Mouse (Mus musculus): ENCODE results near the gene Ffar1.
"Not testable (repeated sequence)": the region's sequence is repeated elsewhere in the genome, so short reads cannot be mapped to it uniquely, and the experiment has no call there.

The Ffar1 gene

GRCm38 (mm10) chr7:30847386-30847785 is 14.0 kb downstream of the Ffar1 start:
- DNase-seq = no peak

DNA sequence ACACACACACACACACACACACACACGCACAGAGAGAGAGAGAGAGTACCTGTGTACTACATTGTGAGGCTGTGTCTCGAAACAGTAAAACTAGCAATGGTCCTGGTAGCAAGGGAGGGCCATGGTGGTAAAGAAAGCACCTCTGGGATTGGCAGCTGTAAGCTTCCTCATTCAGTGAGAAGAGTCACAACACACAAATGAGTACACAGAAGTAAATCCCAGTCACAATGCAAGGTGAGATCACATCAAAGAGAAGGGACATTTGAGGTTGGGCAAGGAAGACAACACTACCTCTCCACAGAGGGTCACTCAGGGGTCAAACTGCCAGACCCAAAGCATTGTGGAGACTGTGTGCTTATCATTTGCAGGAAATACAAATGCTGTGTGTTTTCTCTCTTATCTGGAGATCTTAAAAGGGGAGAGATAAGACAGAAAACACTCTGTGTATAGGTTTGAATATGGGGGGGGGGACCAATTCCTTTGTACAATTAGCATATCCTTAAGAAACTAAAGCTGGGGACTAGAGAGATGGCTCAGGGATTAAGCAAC is 14.8 kb downstream of the Ffar1 start:
- no peak for DNase-seq

- DNase-seq = no peak
Measured at GRCm38 (mm10) chr7:30844676-30845297, 16.6 kb downstream of the Ffar1 start.

DNA sequence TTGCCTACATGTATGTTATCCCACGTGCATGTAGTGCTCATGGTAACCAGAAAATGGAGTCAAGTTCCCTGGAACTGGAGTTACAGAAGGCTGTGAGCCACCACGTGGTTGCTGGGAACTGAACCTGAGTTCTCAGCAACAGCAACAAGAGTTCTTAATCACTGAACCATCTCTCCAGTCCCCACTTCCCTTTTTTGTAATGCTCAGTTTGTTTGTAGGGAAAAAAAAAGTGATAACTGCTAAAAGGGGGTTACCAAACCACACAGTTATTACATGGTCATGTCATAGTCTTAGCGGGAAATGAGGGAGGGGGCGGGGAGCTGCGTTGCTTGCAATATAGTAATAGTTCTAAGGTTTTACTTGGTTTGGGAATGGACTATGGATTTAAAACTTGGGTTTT is 19.3 kb downstream of the Ffar1 start:
- DNase-seq = no peak

DNA sequence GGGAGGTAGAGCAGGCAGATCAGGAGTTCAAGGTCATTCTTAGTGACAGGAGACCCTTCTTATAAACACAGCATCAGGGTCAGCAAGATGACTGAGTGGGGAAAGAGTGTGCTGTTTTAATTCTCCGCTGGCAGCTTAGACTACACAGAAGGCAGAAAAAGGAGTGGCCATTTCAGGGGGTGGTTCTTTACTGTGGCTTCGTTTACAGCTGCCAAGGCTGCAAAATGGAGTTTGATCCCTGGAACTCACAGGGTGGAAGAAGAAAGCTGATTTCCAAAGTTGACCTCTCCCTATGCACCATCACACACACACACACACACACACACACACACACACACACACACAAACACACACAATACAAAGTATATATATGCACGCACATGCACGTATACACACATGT is 20.0 kb downstream of the Ffar1 start:
- DNase-seq = no peak

GRCm38 (mm10) chr7:30840306-30840705 is 21.1 kb downstream of the Ffar1 start:
- no peak for DNase-seq

GRCm38 (mm10) chr7:30837277-30837676 is 24.1 kb downstream of the Ffar1 start:
- no peak for DNase-seq

- not testable (repeated sequence) for DNase-seq
Measured at GRCm38 (mm10) chr7:30832684-30833083, 28.7 kb downstream of the Ffar1 start.

- no peak for DNase-seq
Measured at GRCm38 (mm10) chr7:30832261-30832660, 29.1 kb downstream of the Ffar1 start.

GRCm38 (mm10) chr7:30829428-30829827 is 31.9 kb downstream of the Ffar1 start:
- DNase-seq = no peak

- DNase-seq = not testable (repeated sequence)
Measured at GRCm38 (mm10) chr7:30828871-30829270, 32.5 kb downstream of the Ffar1 start.

- no peak for DNase-seq
Measured at GRCm38 (mm10) chr7:30826660-30827059, 34.7 kb downstream of the Ffar1 start.

DNA sequence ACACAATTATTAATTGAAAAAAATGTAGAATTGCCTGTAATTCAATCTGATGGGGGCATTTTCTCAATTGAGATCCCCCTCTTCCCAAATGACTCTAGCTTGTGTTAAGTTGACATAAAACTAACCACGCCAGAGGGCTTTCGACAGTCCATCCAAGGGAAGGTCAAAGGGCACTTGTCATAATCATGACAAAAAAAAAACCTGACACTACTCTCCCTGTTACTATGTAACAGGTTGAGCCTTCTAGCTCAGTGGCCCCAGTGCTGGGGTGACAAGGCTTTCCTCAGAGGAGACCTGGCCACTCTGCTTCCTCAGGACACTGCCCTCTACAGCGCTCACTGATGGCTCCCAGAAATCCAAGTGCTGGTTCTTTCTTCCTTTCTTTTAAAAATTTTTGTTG is 37.1 kb downstream of the Ffar1 start:
- no peak for DNase-seq

DNA sequence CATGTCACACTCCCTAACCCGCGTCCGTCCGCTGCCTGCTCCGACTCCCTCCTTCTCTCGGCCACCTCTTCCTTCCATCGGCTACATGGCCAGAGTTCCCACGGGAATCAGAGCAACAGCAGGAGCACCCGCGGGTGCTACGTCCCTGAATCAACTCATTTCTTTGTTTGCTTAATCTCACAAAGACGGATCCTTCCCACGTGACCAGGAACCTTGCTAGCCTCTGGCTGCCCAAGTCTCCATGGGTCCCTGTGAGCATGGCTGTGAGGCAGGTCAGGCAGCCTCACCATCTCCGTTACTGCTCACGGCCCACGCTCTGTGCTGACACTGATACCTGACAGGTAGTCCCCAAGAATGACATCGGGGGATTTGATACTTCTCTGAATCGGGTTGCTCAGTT is 37.7 kb downstream of the Ffar1 start, which contains the start of gene Ffar2:
Gene Ffar2 (minus strand): TSS at position 101 of the 400 bp plus-strand sequence.
- no peak for DNase-seq

GRCm38 (mm10) chr7:30821532-30821931 is 39.8 kb downstream of the Ffar1 start:
- no peak for DNase-seq

GRCm38 (mm10) chr7:30820854-30821445 is 40.4 kb downstream of the Ffar1 start:
- peak; percentile 29 for DNase-seq

- no peak for DNase-seq
Measured at GRCm38 (mm10) chr7:30820131-30820530, 41.2 kb downstream of the Ffar1 start.

DNA sequence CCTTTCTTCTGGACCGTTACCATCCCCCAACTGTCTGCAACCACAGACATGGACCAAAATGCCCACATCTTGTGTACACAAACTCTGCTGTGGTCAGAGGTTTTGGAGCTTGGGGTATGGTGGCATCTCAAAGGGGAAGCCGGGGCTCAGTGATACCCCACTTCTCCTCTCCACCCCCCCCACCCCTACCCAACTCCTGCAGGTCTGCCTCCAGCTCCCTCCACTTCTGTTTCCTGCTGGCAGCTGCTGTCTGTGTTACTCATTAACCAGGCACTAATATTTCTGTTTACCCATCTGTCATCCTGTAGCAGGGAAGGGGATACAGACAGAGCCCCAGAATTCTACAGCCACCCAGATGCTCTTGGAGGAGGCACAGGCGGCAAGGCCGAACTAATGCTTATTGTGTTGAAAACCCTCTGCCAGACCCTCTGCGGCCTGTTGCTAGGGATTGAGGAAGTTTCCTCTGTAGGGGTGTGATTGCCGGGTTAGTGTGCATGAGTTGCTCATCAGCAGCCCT is 49.0 kb downstream of the Ffar1 start:
- no peak for DNase-seq

DNA sequence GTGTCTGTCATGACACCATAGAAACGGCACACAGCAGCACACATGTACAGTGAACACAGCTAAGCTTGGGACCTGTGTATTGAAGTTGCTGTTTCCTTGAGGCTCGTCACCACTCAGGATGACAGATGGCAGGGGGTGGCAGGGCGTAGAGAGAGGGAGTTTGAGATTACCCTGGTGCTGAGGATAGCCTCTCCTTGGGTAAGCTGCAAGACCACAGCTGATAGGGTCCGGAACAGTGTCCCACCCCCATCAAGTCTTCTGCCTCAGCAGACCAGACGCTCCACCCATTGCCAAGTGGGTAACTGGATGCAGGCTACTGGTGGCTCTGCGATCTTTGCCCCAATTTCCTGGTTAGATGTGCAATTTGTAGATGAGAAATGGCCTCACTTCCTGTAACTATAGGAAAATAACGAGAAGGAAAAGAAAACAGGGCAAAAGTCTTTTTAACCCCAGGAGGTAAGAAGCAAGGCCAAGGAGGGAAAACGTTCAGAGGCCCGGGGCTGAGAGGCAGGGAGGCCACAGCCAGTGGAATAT is 49.5 kb downstream of the Ffar1 start:
- DNase-seq = no peak

DNA sequence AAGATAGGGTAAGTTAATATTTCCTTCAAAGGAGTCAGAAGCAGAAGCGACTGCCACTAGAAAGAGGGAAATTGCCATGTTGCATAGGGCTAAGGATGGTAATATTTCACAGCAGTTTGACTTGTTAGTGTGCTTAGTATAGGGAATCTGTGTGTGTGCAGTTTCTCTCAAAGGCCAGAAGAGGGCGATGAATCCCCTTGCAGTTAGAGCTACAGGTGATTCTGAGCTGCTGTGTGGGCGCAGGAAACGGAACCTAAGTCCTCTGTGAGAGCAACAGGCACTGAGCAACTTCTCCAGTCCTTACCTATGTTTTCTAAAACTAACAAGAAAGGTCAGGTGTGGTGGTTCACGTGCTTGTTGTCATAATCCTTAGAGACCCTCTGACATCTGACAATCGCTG is 51.0 kb downstream of the Ffar1 start:
- no peak for DNase-seq

All from thymus, postnatal 25 days (tissue).